Mouse (Mus musculus): ENCODE measurements around the gene Arhgap15. TPM values are rescaled to one million over a fixed set of nuclear protein-coding genes. Genes with fewer than 3 reads are reported as not detected.

Arhgap15 gene
- polyA plus RNA-seq, 1 experiment from 2014 or later = 0.38 TPM

GRCm38 (mm10) chr2:44018033-44018432 lies 269.4 kb downstream of the Arhgap15 start:
- Histone ChIP-seq H3K9me3 (no peaks in the 10 kb centered on the region), H3K27me3 (no peaks in the 10 kb centered on the region), H3K4me3 (replicated peaks) (no peak overlapping the region), H3K4me1 (no peaks in the 10 kb centered on the region), H3K4me2 (no peak overlapping the region), H3K36me3 (replicated peaks) (no peaks in the 10 kb centered on the region), H3K27ac (no peak overlapping the region), H3K9ac (no peak overlapping the region)
- 79% methylated on average over 10 of the region's 10 CpGs for WGBS
- no peak for ATAC-seq (ENCODE audit: low FRiP score)

GRCm38 (mm10) chr2:44024704-44025103 lies 276.1 kb downstream of the Arhgap15 start:
- no peak overlapping the region for H3K27ac ChIP-seq
- no peaks in the 10 kb centered on the region for H3K9me3 ChIP-seq
- no peak overlapping the region for H3K4me3 ChIP-seq (replicated peaks)
- no peak overlapping the region for H3K4me2 ChIP-seq
- no peak overlapping the region for H3K9ac ChIP-seq
- no peaks in the 10 kb centered on the region for H3K36me3 ChIP-seq (replicated peaks)
- no peaks in the 10 kb centered on the region for H3K4me1 ChIP-seq
- no peak for ATAC-seq (ENCODE audit: low FRiP score)
- 79% methylated on average over 1 of the region's 1 CpGs for WGBS
- no peaks in the 10 kb centered on the region for H3K27me3 ChIP-seq

- ATAC-seq (ENCODE audit: low FRiP score) = no peak
- Histone ChIP-seq H3K4me1 (no peaks in the 10 kb centered on the region), H3K4me2 (no peak overlapping the region), H3K27me3 (no peaks in the 10 kb centered on the region), H3K4me3 (replicated peaks) (no peak overlapping the region), H3K27ac (no peak overlapping the region), H3K36me3 (replicated peaks) (no peaks in the 10 kb centered on the region), H3K9me3 (no peaks in the 10 kb centered on the region), H3K9ac (no peak overlapping the region)
- WGBS = 82% methylated on average over 8 of the region's 8 CpGs
Observed at GRCm38 (mm10) chr2:44029035-44029715, 280.6 kb downstream of the Arhgap15 start.

DNA sequence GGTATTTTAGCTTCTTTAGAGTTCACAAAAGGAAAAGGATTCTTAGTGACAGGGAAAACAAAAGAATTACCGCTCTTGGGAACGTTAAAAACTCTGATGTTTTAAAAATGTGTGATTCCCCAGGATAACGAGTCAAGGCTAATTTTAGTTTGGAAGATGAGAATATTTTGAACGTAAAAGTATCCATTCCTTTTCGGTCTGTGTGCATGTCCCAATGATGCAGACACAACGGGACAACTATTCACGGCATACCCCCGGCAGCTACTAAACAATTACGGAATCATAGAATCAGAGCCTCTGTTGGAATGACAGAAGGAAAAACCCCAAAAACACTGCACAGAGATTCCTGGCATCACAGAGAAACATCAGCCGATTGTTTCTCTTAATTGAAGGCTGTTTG lies 281.2 kb downstream of the Arhgap15 start:
- no peak overlapping the region for H3K4me2 ChIP-seq

DNA sequence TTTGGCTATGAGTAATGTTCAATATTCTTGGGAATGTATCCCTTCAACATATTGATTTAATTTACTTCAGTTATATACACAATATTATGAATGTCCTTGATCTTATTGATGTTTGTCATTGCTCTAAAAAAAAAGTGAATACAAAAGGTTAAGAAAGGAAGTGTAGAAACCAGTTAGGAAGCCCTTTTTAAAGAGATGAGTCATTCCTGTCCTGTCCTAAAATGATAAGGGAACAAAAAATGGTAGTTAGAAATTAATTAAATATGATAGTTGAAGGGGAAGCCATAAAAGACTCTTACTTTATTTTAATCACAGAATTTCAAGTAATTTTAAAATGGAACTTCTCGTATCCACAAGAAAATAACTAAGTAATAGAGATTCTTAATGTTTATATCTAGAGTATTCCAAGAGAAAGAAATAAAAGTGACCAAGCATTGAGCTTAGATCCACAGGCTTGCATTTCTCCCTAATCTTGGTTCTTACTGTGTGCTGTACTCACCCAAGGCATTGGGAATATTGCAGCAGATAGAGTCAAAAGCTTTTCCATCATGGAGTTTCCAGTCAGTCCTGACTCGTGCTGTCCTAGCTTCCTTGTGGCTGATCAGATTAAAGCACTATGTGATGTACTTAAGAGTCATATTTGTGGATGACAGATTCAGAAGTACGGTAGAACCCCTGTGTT lies 291.0 kb downstream of the Arhgap15 start:
- Histone ChIP-seq H3K27ac (no peak overlapping the region), H3K4me3 (replicated peaks) (no peak overlapping the region), H3K36me3 (replicated peaks) (no peaks in the 10 kb centered on the region), H3K4me2 (no peak overlapping the region), H3K9me3 (no peaks in the 10 kb centered on the region), H3K9ac (no peak overlapping the region), H3K4me1 (no peaks in the 10 kb centered on the region), H3K27me3 (no peaks in the 10 kb centered on the region)
- ATAC-seq (ENCODE audit: low FRiP score) = no peak
- WGBS = 86% methylated on average over 3 of the region's 3 CpGs

More for the DNA sequence above, 281.2 kb downstream of the Arhgap15 start:
- no peak overlapping the region for H3K4me3 ChIP-seq (replicated peaks)
- no peak overlapping the region for H3K27ac ChIP-seq
- no peak for ATAC-seq (ENCODE audit: low FRiP score)
- H3K4me1 ChIP-seq = no peaks in the 10 kb centered on the region
- WGBS = 87% methylated on average over 10 of the region's 10 CpGs
- H3K9me3 ChIP-seq = no peaks in the 10 kb centered on the region
- H3K9ac ChIP-seq = no peak overlapping the region
- H3K36me3 ChIP-seq (replicated peaks) = no peaks in the 10 kb centered on the region
- H3K27me3 ChIP-seq = no peaks in the 10 kb centered on the region

DNA sequence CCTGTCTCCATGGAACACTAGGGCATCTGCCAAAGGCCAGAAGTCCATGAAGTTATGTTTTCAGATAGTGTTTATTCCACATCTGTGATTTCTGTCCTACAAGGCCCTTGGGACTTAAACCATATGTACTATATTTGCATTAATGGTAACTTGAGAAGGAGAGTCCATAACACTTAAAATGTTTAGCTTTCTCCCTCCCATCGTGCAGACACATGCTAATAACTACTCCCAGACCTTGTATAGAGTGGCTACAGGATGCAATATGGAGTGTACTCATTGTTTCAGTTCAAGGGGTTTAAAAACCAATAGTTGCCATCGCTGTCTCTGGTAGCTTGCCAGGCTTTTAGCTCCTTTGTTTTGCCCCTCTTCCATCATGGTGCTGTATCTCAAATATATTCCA lies 295.5 kb downstream of the Arhgap15 start:
- no peak overlapping the region for H3K9ac ChIP-seq
- no peak overlapping the region for H3K4me2 ChIP-seq
- no peaks in the 10 kb centered on the region for H3K27me3 ChIP-seq
- H3K4me3 ChIP-seq (replicated peaks) = no peak overlapping the region
- 77% methylated on average over 2 of the region's 2 CpGs for WGBS
- H3K27ac ChIP-seq = no peak overlapping the region
- H3K9me3 ChIP-seq = no peaks in the 10 kb centered on the region
- no peaks in the 10 kb centered on the region for H3K36me3 ChIP-seq (replicated peaks)
- no peak for ATAC-seq (ENCODE audit: low FRiP score)
- no peaks in the 10 kb centered on the region for H3K4me1 ChIP-seq

GRCm38 (mm10) chr2:44044634-44045033 lies 296.0 kb downstream of the Arhgap15 start:
- no peak overlapping the region for H3K27ac ChIP-seq
- H3K27me3 ChIP-seq = no peaks in the 10 kb centered on the region
- WGBS = 94% methylated on average over 1 of the region's 1 CpGs
- H3K9ac ChIP-seq = no peak overlapping the region
- H3K4me1 ChIP-seq = no peaks in the 10 kb centered on the region
- ATAC-seq (ENCODE audit: low FRiP score) = no peak
- H3K36me3 ChIP-seq (replicated peaks) = no peaks in the 10 kb centered on the region
- H3K4me3 ChIP-seq (replicated peaks) = no peak overlapping the region
- no peak overlapping the region for H3K4me2 ChIP-seq
- H3K9me3 ChIP-seq = no peaks in the 10 kb centered on the region

- Histone ChIP-seq H3K36me3 (replicated peaks) (no peaks in the 10 kb centered on the region), H3K9ac (no peak overlapping the region), H3K4me3 (replicated peaks) (no peak overlapping the region), H3K4me2 (no peak overlapping the region), H3K4me1 (no peaks in the 10 kb centered on the region), H3K27ac (no peak overlapping the region), H3K9me3 (no peaks in the 10 kb centered on the region), H3K27me3 (no peaks in the 10 kb centered on the region)
- WGBS = 89% methylated on average over 1 of the region's 1 CpGs
- no peak for ATAC-seq (ENCODE audit: low FRiP score)
Observed at GRCm38 (mm10) chr2:44045231-44045630, 296.6 kb downstream of the Arhgap15 start.

DNA sequence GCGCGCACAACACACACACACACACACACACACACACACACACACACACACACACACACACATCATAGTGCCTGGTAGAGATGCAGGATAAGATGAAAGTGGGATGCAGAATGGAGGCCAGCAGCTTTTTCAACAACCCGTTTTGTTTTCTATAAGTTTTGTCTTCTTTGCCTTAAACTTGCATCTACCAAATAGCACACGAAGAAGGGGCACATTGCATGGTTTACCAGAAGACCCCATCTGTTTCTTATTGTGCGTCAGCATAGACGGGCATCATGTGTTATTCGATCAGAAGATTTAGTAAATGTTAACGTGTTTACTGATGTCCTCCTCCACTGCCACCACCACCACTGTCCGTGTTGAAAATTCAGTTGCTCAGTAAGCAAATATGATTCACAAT lies 311.7 kb downstream of the Arhgap15 start:
- peaks cover 5% of the 10 kb centered on the region for H3K4me1 ChIP-seq
- no peak for ATAC-seq (ENCODE audit: low FRiP score)
- H3K27me3 ChIP-seq = no peaks in the 10 kb centered on the region
- H3K4me2 ChIP-seq = no peak overlapping the region
- 84% methylated on average over 9 of the region's 9 CpGs for WGBS
- no peaks in the 10 kb centered on the region for H3K9me3 ChIP-seq
- H3K27ac ChIP-seq = no peak overlapping the region
- H3K9ac ChIP-seq = no peak overlapping the region
- H3K4me3 ChIP-seq (replicated peaks) = no peak overlapping the region
- no peaks in the 10 kb centered on the region for H3K36me3 ChIP-seq (replicated peaks)

DNA sequence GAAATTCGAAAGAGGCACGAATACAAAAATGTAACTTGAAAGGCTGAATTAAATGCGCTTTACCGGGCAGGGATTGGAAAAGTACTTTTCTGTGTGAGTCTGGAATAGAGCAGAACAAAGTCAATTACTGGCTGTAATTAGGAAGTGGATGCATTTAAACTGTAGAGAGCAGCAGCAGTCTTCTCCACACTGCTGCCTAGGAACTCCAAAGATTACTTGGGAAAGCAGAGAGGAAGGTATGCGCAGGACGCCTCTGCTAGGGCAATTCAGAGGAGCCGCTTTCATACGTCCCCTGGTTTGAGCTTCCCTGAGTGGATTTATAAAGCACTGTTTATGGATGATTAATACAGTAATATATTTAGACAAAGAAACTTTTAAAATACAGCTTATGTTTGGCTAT lies 312.1 kb downstream of the Arhgap15 start:
- no peak overlapping the region for H3K27ac ChIP-seq
- 52% methylated on average over 8 of the region's 8 CpGs for WGBS

DNA sequence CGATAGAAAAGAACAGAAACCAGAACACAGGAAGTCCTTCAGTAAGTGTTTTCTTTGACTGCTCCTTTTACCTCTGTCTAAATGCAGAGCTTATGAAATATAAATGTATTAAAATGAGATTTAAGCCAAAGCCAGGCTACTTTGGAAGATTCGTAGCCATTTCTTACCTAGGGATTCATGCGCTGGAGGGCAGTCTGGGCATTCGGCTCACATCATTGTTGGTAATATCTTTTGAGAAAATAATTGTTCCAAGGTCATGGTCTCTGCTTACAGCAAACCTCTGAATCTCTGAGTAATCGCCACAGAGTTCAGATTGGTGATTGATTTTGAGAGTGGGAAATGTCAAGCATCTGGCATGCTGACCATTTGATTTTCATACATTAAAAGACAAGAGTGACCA lies 316.4 kb downstream of the Arhgap15 start:
- Histone ChIP-seq H3K4me3 (replicated peaks) (no peak overlapping the region), H3K4me2 (no peak overlapping the region), H3K9ac (no peak overlapping the region), H3K27me3 (no peaks in the 10 kb centered on the region), H3K9me3 (no peaks in the 10 kb centered on the region), H3K27ac (no peak overlapping the region), H3K4me1 (peaks cover 5% of the 10 kb centered on the region), H3K36me3 (replicated peaks) (no peaks in the 10 kb centered on the region)
- WGBS = 84% methylated on average over 5 of the region's 5 CpGs
- ATAC-seq (ENCODE audit: low FRiP score) = no peak

More for the DNA sequence above, 312.1 kb downstream of the Arhgap15 start:
- H3K36me3 ChIP-seq (replicated peaks) = no peaks in the 10 kb centered on the region
- H3K9ac ChIP-seq = no peak overlapping the region
- H3K4me3 ChIP-seq (replicated peaks) = no peak overlapping the region
- H3K27me3 ChIP-seq = no peaks in the 10 kb centered on the region
- peak; percentile 65; the same call in 1 of the 2 replicates for ATAC-seq (ENCODE audit: low FRiP score)
- H3K4me2 ChIP-seq = no peak overlapping the region
- no peaks in the 10 kb centered on the region for H3K9me3 ChIP-seq
- peaks cover 5% of the 10 kb centered on the region for H3K4me1 ChIP-seq

GRCm38 (mm10) chr2:44068151-44068840 lies 319.7 kb downstream of the Arhgap15 start:
- Histone ChIP-seq H3K9ac (no peak overlapping the region), H3K27ac (no peak overlapping the region), H3K4me1 (no peaks in the 10 kb centered on the region; the same call in 1 of the 2 replicates), H3K9me3 (no peaks in the 10 kb centered on the region), H3K4me3 (replicated peaks) (no peak overlapping the region), H3K4me2 (no peak overlapping the region), H3K36me3 (replicated peaks) (no peaks in the 10 kb centered on the region), H3K27me3 (no peaks in the 10 kb centered on the region)
- no peak for ATAC-seq (ENCODE audit: low FRiP score)
- WGBS = 79% methylated on average over 7 of the region's 7 CpGs
